Mouse (Mus musculus) lung, adult 2 months (tissue): ENCODE measurements at regions not wholly inside any gene's neighbourhood (a gene's known extent, or its start where the extent isn't known, plus 50 kb on each side); places are given as distances from the start of the nearest gene placed in this dataset.

Experiments used
- DNase-seq: peaks from one replicate; pipeline ENCODE4 v3.0.0; 2022
- H3K4me1 ChIP-seq: fragments of 200-500 bp; 2 replicates; pipeline ENCODE4 v1.6.1; 2011; ENCODE audit warnings: low read length; ENCODE audit not compliant: control insufficient read depth, insufficient read depth
- H3K4me3 ChIP-seq: fragments of 200-500 bp; replicated peaks from 2 replicates; pipeline ENCODE3; 2011; ENCODE audit warnings: low read depth, mild to moderate bottlenecking, control low read depth, low read length; ENCODE audit errors: extremely low read depth
- CTCF ChIP-seq: fragments of 200-500 bp; IDR thresholded peaks from 2 replicates; pipeline ENCODE4 v1.5.1; 2011; ENCODE audit warnings: mild to moderate bottlenecking, low read length, control low read depth; ENCODE audit not compliant: insufficient read depth
- POLR2A ChIP-seq: fragments of 200-500 bp; IDR thresholded peaks from 2 replicates; pipeline ENCODE4 v1.6.1; 2011; ENCODE audit warnings: low read depth, mild to moderate bottlenecking, control low read depth, low read length, borderline replicate concordance; ENCODE audit errors: extremely low read depth
- WGBS: fragments of 180-500 bp; shearing (Covaris S2); methylation state at CpG from one replicate; pipeline ENCODE4 v1.1.7; 2018; 5-methylcytosine and 5-hydroxymethylcytosine counted together

GRCm38 (mm10) chr10:17343829-17344228, 379.2 kb upstream of the Cited2 start:
- no peak for TF ChIP-seq CTCF
- no peak for TF ChIP-seq POLR2A
- Histone ChIP-seq H3K4me1 (no peaks in the 10 kb centered on the region), H3K4me3 (no peak overlapping the region)
- DNase-seq: no peak
- WGBS: 85% methylated on average over 1 of the region's 1 CpGs

DNA sequence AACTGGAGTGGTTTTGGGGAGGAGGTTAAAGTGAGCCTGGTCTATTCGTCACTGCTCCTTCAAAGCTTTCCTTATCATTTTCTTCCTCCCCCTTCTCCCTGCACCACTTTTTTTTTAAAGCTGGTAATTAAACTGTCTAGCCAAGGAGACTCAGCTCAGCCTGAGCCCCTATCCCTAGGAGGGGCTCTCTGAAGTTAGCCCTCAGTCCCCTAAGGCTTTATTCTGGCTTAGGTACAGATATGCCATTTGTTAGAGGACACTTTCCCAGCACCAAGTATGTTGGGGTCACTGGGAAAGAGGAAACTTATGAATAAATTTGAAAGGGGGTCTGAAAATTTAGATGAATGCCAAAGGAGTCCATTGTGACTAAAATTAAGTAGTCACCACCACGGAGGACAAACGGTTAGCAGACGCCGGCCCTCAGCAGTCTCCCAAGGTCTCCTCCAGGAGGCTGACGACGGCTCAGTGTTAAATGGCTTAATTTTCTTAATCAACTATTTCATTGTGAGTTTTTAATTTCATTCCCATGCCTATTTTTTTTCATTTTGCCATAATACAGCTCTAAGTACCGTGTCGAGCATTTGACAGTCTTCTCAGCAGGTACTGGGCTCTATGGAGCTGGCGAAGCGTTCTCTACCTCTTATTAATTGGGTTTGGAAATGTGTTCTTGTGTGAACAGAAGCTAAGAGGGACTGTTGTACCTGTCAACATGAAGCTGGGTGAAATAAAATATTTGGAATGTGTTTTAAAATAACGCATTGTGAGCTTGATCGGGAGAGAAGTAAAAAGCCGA, 370.6 kb upstream of the Cited2 start:
- TF ChIP-seq POLR2A (no peak), CTCF (no peak)
- Histone ChIP-seq H3K4me3 (no peak overlapping the region), H3K4me1 (no peaks in the 10 kb centered on the region)
- 87% methylated on average over 14 of the region's 14 CpGs for WGBS
- DNase-seq: no peak

- 52% methylated on average over 4 of the region's 4 CpGs for WGBS
- DNase-seq: no peak
- Histone ChIP-seq H3K4me1 (no peaks in the 10 kb centered on the region), H3K4me3 (no peak overlapping the region)
- TF ChIP-seq CTCF (no peak), POLR2A (no peak)
Observed at GRCm38 (mm10) chr10:17355476-17355875, 367.5 kb upstream of the Cited2 start.

- H3K4me3 ChIP-seq: no peak overlapping the region
- TF ChIP-seq POLR2A: no peak
- TF ChIP-seq CTCF: no peak
- DNase-seq: no peak
- 48% methylated on average over 3 of the region's 3 CpGs for WGBS
- H3K4me1 ChIP-seq: no peaks in the 10 kb centered on the region
Observed at GRCm38 (mm10) chr10:17356041-17356440, 367.0 kb upstream of the Cited2 start.

DNA sequence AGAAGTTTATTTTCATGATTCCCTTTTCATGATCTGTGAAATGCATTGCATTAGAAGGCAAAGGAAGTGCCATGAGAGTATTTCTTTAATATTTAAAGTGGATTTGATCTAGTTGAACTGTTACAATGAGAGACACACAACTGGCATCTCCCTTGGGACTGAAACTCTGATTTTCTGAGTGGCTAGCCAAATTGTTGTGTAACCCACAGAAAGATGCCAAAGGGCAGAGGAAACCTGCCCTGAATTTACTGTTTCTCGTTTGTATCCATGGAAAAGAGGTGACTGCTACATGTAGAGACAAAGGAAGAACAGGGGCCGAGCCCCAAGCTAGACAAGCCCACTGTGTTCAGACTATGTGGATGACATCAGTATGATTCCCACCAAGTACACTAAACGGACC, 360.4 kb upstream of the Cited2 start:
- DNase-seq: no peak
- H3K4me3 ChIP-seq: no peak overlapping the region
- 49% methylated on average over 3 of the region's 3 CpGs for WGBS
- no peak for TF ChIP-seq POLR2A
- TF ChIP-seq CTCF: no peak
- H3K4me1 ChIP-seq: no peaks in the 10 kb centered on the region

DNA sequence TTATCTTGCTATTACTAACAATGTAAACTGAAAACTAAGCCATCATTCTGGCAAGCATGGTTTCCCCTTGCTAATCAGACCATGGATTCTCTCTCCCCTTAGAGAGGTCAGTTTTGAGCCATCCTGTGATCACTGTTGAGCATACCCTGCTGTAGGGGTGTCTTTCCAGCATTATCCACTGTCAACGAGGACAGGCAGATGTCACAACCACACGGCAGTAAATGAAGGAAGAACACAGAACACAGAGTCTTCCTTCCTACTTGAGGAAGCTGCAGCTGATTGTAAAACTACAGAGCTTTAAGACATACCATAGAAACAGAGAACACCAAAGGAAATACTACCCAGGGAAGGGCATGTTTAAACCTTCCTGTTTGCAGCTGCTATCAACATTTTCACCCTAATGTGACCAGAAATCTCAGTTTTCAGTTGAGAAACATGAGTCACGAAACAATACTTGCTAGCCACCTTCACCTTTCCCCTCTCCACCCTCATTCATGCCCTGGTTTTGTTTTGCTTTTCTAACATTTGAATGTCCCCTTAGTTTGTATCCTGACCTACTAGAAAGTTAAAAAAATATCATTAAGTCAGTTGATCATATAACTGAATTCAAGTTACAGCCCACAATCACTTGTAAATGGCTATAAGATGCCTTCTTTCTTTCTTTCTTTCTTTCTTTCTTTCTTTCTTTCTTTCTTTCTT, 356.8 kb upstream of the Cited2 start:
- 45% methylated on average over 3 of the region's 3 CpGs for WGBS
- DNase-seq: no peak
- no peak for TF ChIP-seq POLR2A
- no peak for TF ChIP-seq CTCF
- Histone ChIP-seq H3K4me1 (no peaks in the 10 kb centered on the region), H3K4me3 (no peak overlapping the region)

GRCm38 (mm10) chr10:17367026-17367425, 356.0 kb upstream of the Cited2 start:
- Histone ChIP-seq H3K4me3 (no peak overlapping the region), H3K4me1 (no peaks in the 10 kb centered on the region)
- 26% methylated on average over 5 of the region's 5 CpGs for WGBS
- TF ChIP-seq POLR2A: no peak
- TF ChIP-seq CTCF: no peak
- no peak for DNase-seq

GRCm38 (mm10) chr10:17367430-17367829, 355.6 kb upstream of the Cited2 start:
- Histone ChIP-seq H3K4me3 (no peak overlapping the region), H3K4me1 (no peaks in the 10 kb centered on the region)
- TF ChIP-seq POLR2A (no peak), CTCF (no peak)
- no peak for DNase-seq

GRCm38 (mm10) chr10:17368636-17369035, 354.4 kb upstream of the Cited2 start:
- H3K4me1 ChIP-seq: no peaks in the 10 kb centered on the region
- DNase-seq: no peak
- whole genome bisulfite sequencing: 74% methylated on average over 1 of the region's 1 CpGs
- no peak for TF ChIP-seq CTCF
- TF ChIP-seq POLR2A: no peak
- H3K4me3 ChIP-seq: no peak overlapping the region

DNA sequence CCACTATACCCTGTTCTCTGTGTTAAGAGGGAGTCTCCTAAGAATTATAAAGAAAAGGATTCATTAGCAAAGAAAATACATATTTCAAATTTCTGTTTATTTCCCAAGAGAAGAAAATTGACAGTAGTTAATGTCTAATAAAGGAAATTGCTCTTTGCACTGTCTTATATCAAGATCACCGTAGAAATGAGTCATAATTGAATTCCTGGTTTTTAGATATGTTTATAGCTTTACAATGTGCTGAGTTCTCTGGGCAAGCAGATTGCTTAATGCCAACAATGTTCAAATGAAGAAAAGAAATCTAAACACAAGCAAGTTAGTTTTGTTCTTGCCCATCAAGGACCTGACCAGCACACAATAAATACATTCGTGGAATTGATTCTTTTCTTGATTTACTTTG, 350.1 kb upstream of the Cited2 start:
- 72% methylated on average over 2 of the region's 2 CpGs for WGBS
- TF ChIP-seq CTCF (no peak), POLR2A (no peak)
- Histone ChIP-seq H3K4me3 (no peak overlapping the region), H3K4me1 (no peaks in the 10 kb centered on the region)
- DNase-seq: no peak
